Mouse (Mus musculus) CH12.LX (cell line): ENCODE results near the gene Mrrf. TPM values are rescaled to one million over a fixed set of nuclear protein-coding genes. Genes with fewer than 3 reads are reported as not detected.

Source experiments
- DNase-seq: peaks from one replicate; pipeline ENCODE4 v3.0.0-alpha.2; 2013; ENCODE audit errors: extremely low read depth
- H3K27ac ChIP-seq: 2 replicates; pipeline ENCODE4 v1.5.1; 2012; ENCODE audit warnings: low read depth, mild to moderate bottlenecking, control low read depth, moderate library complexity; ENCODE audit not compliant: insufficient read depth
- H3K27me3 ChIP-seq: replicated peaks from 2 replicates; pipeline ENCODE3; 2012; ENCODE audit warnings: inconsistent platforms
- H3K36me3 ChIP-seq, 2 experiments: replicated peaks in 1 of 2; 2 replicates each; pipeline versions ENCODE3 to v1.6.1; 2012; ENCODE audit warnings: inconsistent platforms in 1 of 2, low read length in 1 of 2, mild to moderate bottlenecking in 1 of 2, mixed read lengths in 1 of 2, moderate library complexity in 1 of 2; ENCODE audit not compliant: control insufficient read depth in 1 of 2, insufficient read depth in 1 of 2
- H3K4me1 ChIP-seq, 2 experiments: 2 replicates each; pipeline ENCODE4 v1.6.1; 2012; ENCODE audit warnings: inconsistent platforms in 1 of 2, moderate library complexity in 1 of 2; ENCODE audit not compliant: insufficient read depth in 2 of 2, control insufficient read depth in 1 of 2
- H3K4me2 ChIP-seq: 2 replicates; pipeline ENCODE4 v1.6.1; 2012; ENCODE audit warnings: low read depth, mild to moderate bottlenecking, control low read depth; ENCODE audit not compliant: poor library complexity, insufficient read depth, severe bottlenecking
- H3K4me3 ChIP-seq, 3 experiments: fragments of 150-350 bp in 1 of 3; sonication (generic) in 1 of 3; replicated peaks in 1 of 3; 2 replicates each; pipeline versions ENCODE3 to v1.5.1; 2011 to 2012; ENCODE audit warnings: low read depth in 2 of 3, low read length in 2 of 3, mild to moderate bottlenecking in 2 of 3, moderate library complexity in 2 of 3, control low read depth in 1 of 3, improper control_type of control experiment in 1 of 3, inconsistent platforms in 1 of 3, mixed read lengths in 1 of 3; ENCODE audit not compliant: poor library complexity in 1 of 3
- H3K79me2 ChIP-seq: replicated peaks from 2 replicates; pipeline ENCODE4 v1.6.1; 2012; ENCODE audit warnings: mild to moderate bottlenecking, moderate library complexity; ENCODE audit not compliant: control insufficient read depth, poor library complexity, insufficient read depth, severe bottlenecking; ENCODE audit errors: extremely low read depth
- H3K9ac ChIP-seq: 2 replicates; pipeline ENCODE4 v1.6.1; 2012; ENCODE audit warnings: low read depth, mild to moderate bottlenecking, control low read depth, moderate library complexity; ENCODE audit not compliant: insufficient read depth
- H3K9me3 ChIP-seq: replicated peaks from 2 replicates; pipeline ENCODE3; 2012; ENCODE audit warnings: low read length, inconsistent platforms, mixed read lengths
- BHLHE40 ChIP-seq: IDR thresholded peaks from 2 replicates; pipeline ENCODE4 v1.6.1; 2011; ENCODE audit warnings: mild to moderate bottlenecking, low read depth, low read length, improper control_type of control experiment
- CHD2 ChIP-seq: IDR thresholded peaks from 2 replicates; pipeline ENCODE4 v1.6.1; 2011; ENCODE audit warnings: low read length, improper control_type of control experiment
- E2F4 ChIP-seq: IDR thresholded peaks from 2 replicates; pipeline ENCODE4 v1.6.1; 2011; ENCODE audit warnings: low read depth, low read length, improper control_type of control experiment; ENCODE audit not compliant: insufficient replicate concordance
- ELF1 ChIP-seq: IDR thresholded peaks from 2 replicates; pipeline ENCODE4 v1.6.1; 2014; ENCODE audit warnings: low read depth, mild to moderate bottlenecking, inconsistent platforms, low read length, improper control_type of control experiment
- EP300 ChIP-seq: IDR thresholded peaks from 2 replicates; pipeline ENCODE4 v1.6.1; 2011; ENCODE audit warnings: low read length, improper control_type of control experiment
- HCFC1 ChIP-seq: IDR thresholded peaks from 2 replicates; pipeline ENCODE4 v1.6.1; 2012; ENCODE audit warnings: low read depth, mild to moderate bottlenecking, inconsistent platforms, low read length, improper control_type of control experiment
- JUN ChIP-seq: IDR thresholded peaks from 2 replicates; pipeline ENCODE4 v1.6.1; 2011; ENCODE audit warnings: low read depth, mild to moderate bottlenecking, low read length, improper control_type of control experiment, moderate library complexity; ENCODE audit not compliant: insufficient read depth
- MAFK ChIP-seq: IDR thresholded peaks from 2 replicates; pipeline ENCODE4 v1.6.1; 2011; ENCODE audit warnings: low read length, improper control_type of control experiment; ENCODE audit not compliant: insufficient replicate concordance
- MAX ChIP-seq: IDR thresholded peaks from 2 replicates; pipeline ENCODE4 v1.6.1; 2011; ENCODE audit warnings: low read length, improper control_type of control experiment
- MXI1 ChIP-seq: IDR thresholded peaks from 2 replicates; pipeline ENCODE4 v1.6.1; 2011; ENCODE audit warnings: mild to moderate bottlenecking, low read depth, low read length, improper control_type of control experiment
- MYC ChIP-seq: IDR thresholded peaks from 2 replicates; pipeline ENCODE4 v1.6.1; 2011; ENCODE audit warnings: low read depth, mild to moderate bottlenecking, improper control_type of control experiment, low read length
- NRF1 ChIP-seq: IDR thresholded peaks from 2 replicates; pipeline ENCODE4 v1.6.1; 2014; ENCODE audit warnings: low read depth, mild to moderate bottlenecking, inconsistent platforms, low read length, improper control_type of control experiment, moderate library complexity
- POLR2AphosphoS2 ChIP-seq: IDR thresholded peaks from 2 replicates; pipeline ENCODE4 v1.6.1; 2011; ENCODE audit warnings: low read depth, low read length, improper control_type of control experiment
- RAD21 ChIP-seq: IDR thresholded peaks from 2 replicates; pipeline ENCODE4 v1.6.1; 2011; ENCODE audit warnings: low read depth, mild to moderate bottlenecking, low read length, improper control_type of control experiment, moderate library complexity
- RCOR1 ChIP-seq: conservative IDR thresholded peaks from 2 replicates; pipeline ENCODE4 v1.6.1; 2012; ENCODE audit warnings: low read depth, mild to moderate bottlenecking, inconsistent platforms, low read length, improper control_type of control experiment
- SIN3A ChIP-seq: IDR thresholded peaks from 2 replicates; pipeline ENCODE4 v1.6.1; 2012; ENCODE audit warnings: low read length, improper control_type of control experiment, inconsistent platforms
- SMC3 ChIP-seq: IDR thresholded peaks from 2 replicates; pipeline ENCODE4 v1.6.1; 2011; ENCODE audit warnings: low read depth, low read length, improper control_type of control experiment
- TCF12 ChIP-seq: IDR thresholded peaks from 2 replicates; pipeline ENCODE4 v1.6.1; 2014; ENCODE audit warnings: low read depth, mild to moderate bottlenecking, inconsistent platforms, low read length, improper control_type of control experiment
- ZKSCAN1 ChIP-seq: IDR thresholded peaks from 2 replicates; pipeline ENCODE4 v1.6.1; 2012; ENCODE audit warnings: low read depth, inconsistent platforms, low read length, improper control_type of control experiment, borderline replicate concordance
- dilution Hi-C: fragments of 300-500 bp; cut with MboI; formaldehyde crosslinking; loops from 2 replicates; pipeline ENCODE4 v1.14.3; 2020; ENCODE audit warnings: low sequenced_read_pairs; ENCODE audit not compliant: extremely low pct_unique_long_range_greater_than_20kb, extremely low pct_ligation_motif_present
- in situ Hi-C: fragments of 300-500 bp; cut with MboI; formaldehyde crosslinking; loops from 3 replicates; pipeline ENCODE4 v1.14.3; 2019; ENCODE audit warnings: low sequenced_read_pairs, low pct_ligation_motif_present, low pct_unique_long_range_greater_than_20kb, mixed read lengths
- polyA plus RNA-seq: library from polyadenylated mRNA; unstranded; fragments of >175 nt; gene quantifications from 2 replicates; pipeline ENCODE4 v1.2.1, GENCODE M21; 2012; ENCODE audit warnings: low read depth; ENCODE audit not compliant: insufficient read length
- total RNA-seq, 2 experiments: library from RNA; depleted of rRNA; stranded (reverse); fragments of 300-350 nt in 1 of 2; fragments of >200 nt in 1 of 2; gene quantifications; 2 replicates each; pipeline ENCODE4 v1.2.3; 2012 to 2014

Gene Mrrf
- total and polyA plus RNA-seq, 3 experiments: 17.2 to 22.2 (median 20.9) TPM

DNA sequence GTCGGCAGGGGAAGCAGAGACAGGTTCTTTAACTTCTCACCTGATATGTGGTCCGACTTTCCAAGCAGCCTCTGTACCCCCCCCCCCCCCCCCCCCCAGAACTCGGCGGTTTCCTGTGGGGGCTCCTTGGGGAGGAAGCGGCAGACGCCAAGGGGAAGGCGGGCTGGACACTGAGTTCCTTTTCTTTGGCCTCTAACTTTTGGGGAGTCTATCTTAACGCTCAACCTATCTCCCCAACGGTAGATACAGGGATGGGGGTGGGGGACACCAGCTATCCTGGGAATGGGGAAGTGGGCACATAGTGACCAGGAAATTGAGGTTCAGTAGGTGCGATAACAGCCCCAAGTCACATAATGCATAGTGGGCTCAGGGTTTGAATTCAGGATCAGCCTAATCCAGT is 94.8 kb downstream of the Mrrf start:
- H3K36me3 ChIP-seq: no peaks in the 10 kb centered on the region
- H3K27ac ChIP-seq: no peak overlapping the region
- no peaks in the 10 kb centered on the region for H3K79me2 ChIP-seq
- no peak overlapping the region for H3K9ac ChIP-seq
- H3K27me3 ChIP-seq: peaks cover 3% of the 10 kb centered on the region
- DNase-seq: no peak
- in situ Hi-C loops: loop anchor here (5.0 kb wide), 1 partner anchor 36 kb away; no protein-coding TSS in a partner anchor
- dilution Hi-C loops: no loop called here
- H3K4me3 ChIP-seq: peak overlapping the region in 2 of 3 experiments; percentile 40 to 52
- H3K4me2 ChIP-seq: peak overlapping the region; percentile 24; the same call in 1 of the 2 replicates
- peaks cover 10 to 12% of the 10 kb centered on the region in 2 experiments; a peak in 3 of 4 replicates for H3K4me1 ChIP-seq
- TF ChIP-seq EP300 (no peak), CHD2 (no peak), BHLHE40 (no peak), POLR2AphosphoS2 (no peak), RAD21 (no peak), ELF1 (no peak), NRF1 (no peak), E2F4 (no peak), JUN (no peak), MYC (no peak), MXI1 (no peak)
- H3K9me3 ChIP-seq: no peaks in the 10 kb centered on the region

DNA sequence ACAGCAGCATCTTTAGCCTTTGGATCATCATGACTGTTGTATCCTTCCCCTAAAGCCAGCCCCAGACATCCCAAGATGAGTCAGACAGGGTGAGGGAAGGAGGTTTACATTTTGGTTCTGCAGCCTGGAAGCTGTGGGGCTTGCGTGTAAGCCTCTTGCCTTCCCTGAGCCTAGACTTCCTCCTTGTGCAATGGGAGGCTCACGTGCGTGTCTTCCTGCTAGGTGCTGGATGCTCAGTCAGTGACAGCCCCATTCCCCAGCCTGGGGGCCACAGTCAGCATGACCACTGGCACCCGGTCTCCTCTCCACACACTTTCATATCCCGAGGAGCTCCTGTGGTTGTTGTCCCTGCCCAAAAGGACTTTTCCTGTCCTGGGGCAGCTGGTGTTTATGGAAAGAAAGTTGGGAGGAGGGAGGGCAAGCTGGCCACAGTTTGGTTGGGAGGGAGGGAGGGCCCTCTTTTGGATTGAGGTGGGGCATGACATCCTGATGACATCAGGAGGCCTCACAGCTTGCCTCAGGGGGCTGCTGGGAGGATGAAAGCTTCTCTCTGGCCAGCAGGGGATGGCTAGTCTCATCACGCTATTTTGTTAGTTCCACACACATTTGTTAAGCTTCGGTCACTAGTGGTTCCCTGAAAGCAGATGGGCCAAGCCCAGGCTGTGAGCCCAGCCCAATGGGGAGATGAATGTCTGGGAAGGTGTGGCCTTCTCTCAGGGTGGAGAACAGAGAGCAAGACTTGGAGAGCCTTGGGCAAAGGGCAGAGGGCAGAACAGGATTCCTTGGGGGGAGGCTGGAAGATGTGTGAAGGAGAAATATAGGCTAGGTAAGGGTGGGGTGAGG is 98.6 kb downstream of the Mrrf start:
- Histone ChIP-seq H3K4me3 (no peak overlapping the region), H3K27ac (no peak overlapping the region), H3K9me3 (peaks cover 3% of the 10 kb centered on the region), H3K36me3 (no peaks in the 10 kb centered on the region), H3K27me3 (peaks cover 1% of the 10 kb centered on the region), H3K9ac (no peak overlapping the region), H3K79me2 (no peaks in the 10 kb centered on the region)
- dilution Hi-C loops (no loop called here), in situ Hi-C loops (loop anchor here (5.0 kb wide), 1 partner anchor 33 kb away; no protein-coding TSS in a partner anchor)
- DNase-seq: no peak
- TF ChIP-seq NRF1 (no peak), JUN (no peak), MAX (no peak), TCF12 (no peak), BHLHE40 (no peak), HCFC1 (no peak), RCOR1 (no peak), MAFK (no peak), SIN3A (no peak), EP300 (no peak), SMC3 (no peak), ZKSCAN1 (no peak), RAD21 (no peak)
- TF ChIP-seq, all 38 proteins: peak for 0
- H3K4me2 ChIP-seq: no peak overlapping the region
- peaks cover 10 to 18% of the 10 kb centered on the region in 2 experiments; a peak in 3 of 4 replicates for H3K4me1 ChIP-seq
